Mouse (Mus musculus) lung, embryonic 15.5 days (tissue): ENCODE measurements around the gene Proca1. TPM values are rescaled to one million over a fixed set of nuclear protein-coding genes. Genes with fewer than 3 reads are reported as not detected.
A peak's percentile ranks its signal among the peaks of the same experiment; 100 is the strongest.

Source experiments
- ATAC-seq: fragments of 200-750 bp; cut with Nextera tagmentation; 2 replicates; pipeline ENCODE4 v1.8.0; 2017; ENCODE audit warnings: moderate number of reproducible peaks, borderline replicate concordance; ENCODE audit not compliant: low FRiP score, low TSS enrichment; ENCODE audit errors: extremely low read depth
- H3K27ac ChIP-seq: fragments of 300-500 bp; sonication (generic); 2 replicates; pipeline ENCODE4 v1.5.1; 2015; ENCODE audit warnings: moderate library complexity, mild to moderate bottlenecking, inconsistent platforms
- H3K27me3 ChIP-seq: fragments of 300-500 bp; sonication (generic); 2 replicates; pipeline ENCODE4 v1.6.1; 2015; ENCODE audit warnings: inconsistent platforms
- H3K36me3 ChIP-seq: fragments of 300-500 bp; sonication (generic); 2 replicates; pipeline ENCODE4 v1.6.1; 2015; ENCODE audit warnings: inconsistent platforms
- H3K4me1 ChIP-seq: fragments of 300-500 bp; sonication (generic); 2 replicates; pipeline ENCODE4 v1.6.1; 2015; ENCODE audit warnings: inconsistent platforms
- H3K4me2 ChIP-seq: fragments of 300-500 bp; sonication (generic); 2 replicates; pipeline ENCODE4 v1.6.1; 2015; ENCODE audit warnings: inconsistent platforms, mild to moderate bottlenecking, moderate library complexity
- H3K4me3 ChIP-seq: fragments of 300-500 bp; sonication (generic); 2 replicates; pipeline ENCODE4 v1.5.1; 2015; ENCODE audit warnings: mild to moderate bottlenecking, inconsistent platforms
- H3K9ac ChIP-seq: fragments of 300-500 bp; sonication (generic); 2 replicates; pipeline ENCODE4 v1.6.1; 2015; ENCODE audit warnings: inconsistent platforms
- H3K9me3 ChIP-seq: fragments of 300-500 bp; sonication (generic); 2 replicates; pipeline ENCODE4 v1.6.1; 2016; ENCODE audit warnings: inconsistent platforms
- WGBS: fragments of 180-500 bp; shearing (Covaris S2); methylation state at CpG from one replicate; pipeline ENCODE4 v1.1.7; 2015; 5-methylcytosine and 5-hydroxymethylcytosine counted together
- polyA plus RNA-seq: library from polyadenylated mRNA; unstranded; fragments of >200 nt; fragmentation: Nextera tagmentation; extraction: Ambion mirVana; gene quantifications from 2 replicates; pipeline ENCODE4 v1.2.1, GENCODE M21; 2015

The Proca1 gene
- polyA plus RNA-seq, 1 experiment from 2014 or later: 4.7 TPM

- Histone ChIP-seq H3K4me3 (no peak overlapping the region), H3K27ac (no peak overlapping the region), H3K4me1 (no peaks in the 10 kb centered on the region), H3K9me3 (no peaks in the 10 kb centered on the region), H3K4me2 (no peak overlapping the region), H3K36me3 (peaks cover 86% of the 10 kb centered on the region), H3K27me3 (no peaks in the 10 kb centered on the region), H3K9ac (no peak overlapping the region)
- 78% methylated on average over 6 of the region's 6 CpGs for WGBS
- no peak for ATAC-seq
Observed at GRCm38 (mm10) chr11:78209886-78210285, 16.7 kb downstream of the Proca1 start.

- Histone ChIP-seq H3K4me1 (no peaks in the 10 kb centered on the region), H3K9ac (no peak overlapping the region), H3K36me3 (peaks cover 89% of the 10 kb centered on the region), H3K9me3 (no peaks in the 10 kb centered on the region), H3K4me2 (no peak overlapping the region), H3K27ac (no peak overlapping the region), H3K4me3 (no peak overlapping the region), H3K27me3 (no peaks in the 10 kb centered on the region)
- 43% methylated on average over 7 of the region's 7 CpGs for WGBS
- no peak for ATAC-seq
Observed at GRCm38 (mm10) chr11:78210615-78211014, 17.4 kb downstream of the Proca1 start.

GRCm38 (mm10) chr11:78211513-78211912, 18.3 kb downstream of the Proca1 start:
- Histone ChIP-seq H3K36me3 (peaks cover 89% of the 10 kb centered on the region), H3K27ac (no peak overlapping the region), H3K27me3 (no peaks in the 10 kb centered on the region), H3K9ac (no peak overlapping the region), H3K4me1 (no peaks in the 10 kb centered on the region), H3K9me3 (no peaks in the 10 kb centered on the region), H3K4me2 (no peak overlapping the region), H3K4me3 (no peak overlapping the region)
- ATAC-seq: no peak
- 84% methylated on average over 5 of the region's 5 CpGs for WGBS

DNA sequence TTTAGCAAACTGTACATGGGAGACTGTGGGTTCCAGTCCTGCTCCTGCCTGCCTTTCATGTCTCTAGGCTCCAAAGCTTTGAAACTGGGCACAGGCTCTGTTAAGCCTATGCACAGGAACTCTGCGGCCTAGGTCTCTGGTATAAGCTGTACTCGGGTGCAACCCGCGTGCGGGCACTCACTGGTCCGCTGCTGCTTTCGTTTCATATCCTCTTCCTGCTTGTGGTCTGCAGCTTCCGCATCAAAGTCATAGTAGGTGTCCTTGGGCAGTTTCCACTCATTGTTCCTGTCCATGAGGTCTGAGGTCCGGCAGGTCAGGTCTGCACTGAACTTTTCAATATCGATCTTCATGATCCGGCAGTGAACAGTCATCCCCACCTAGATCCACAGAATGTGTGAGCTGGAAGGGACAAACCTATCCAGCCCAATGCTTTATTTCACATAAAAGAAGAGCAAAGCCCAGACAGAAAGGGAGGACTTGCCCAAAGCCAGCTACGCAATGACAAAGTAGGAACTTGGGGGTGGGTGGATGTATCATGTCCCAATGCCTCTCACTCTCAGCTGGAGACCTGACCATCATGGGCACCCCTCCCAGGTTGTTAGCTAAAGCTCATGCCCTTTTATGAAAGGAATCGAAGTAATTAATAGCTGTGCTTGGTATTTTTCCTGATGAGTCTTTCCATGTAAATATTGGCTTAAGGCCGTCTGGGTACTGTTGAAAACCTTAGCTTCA, 20.1 kb downstream of the Proca1 start:
- WGBS: 79% methylated on average over 14 of the region's 14 CpGs

GRCm38 (mm10) chr11:78215709-78216317, 22.6 kb downstream of the Proca1 start:
- Histone ChIP-seq H3K36me3 (peaks cover 88% of the 10 kb centered on the region), H3K4me1 (no peaks in the 10 kb centered on the region), H3K9me3 (no peaks in the 10 kb centered on the region), H3K4me3 (no peak overlapping the region), H3K4me2 (no peak overlapping the region), H3K9ac (no peak overlapping the region), H3K27ac (no peak overlapping the region), H3K27me3 (no peaks in the 10 kb centered on the region)
- 89% methylated on average over 11 of the region's 11 CpGs for WGBS
- no peak for ATAC-seq

More for the DNA sequence above, 20.1 kb downstream of the Proca1 start:
- Histone ChIP-seq H3K36me3 (peaks cover 89% of the 10 kb centered on the region), H3K27me3 (no peaks in the 10 kb centered on the region), H3K4me3 (no peak overlapping the region), H3K9ac (no peak overlapping the region), H3K4me1 (no peaks in the 10 kb centered on the region), H3K4me2 (no peak overlapping the region), H3K27ac (no peak overlapping the region), H3K9me3 (no peaks in the 10 kb centered on the region)
- ATAC-seq: no peak

DNA sequence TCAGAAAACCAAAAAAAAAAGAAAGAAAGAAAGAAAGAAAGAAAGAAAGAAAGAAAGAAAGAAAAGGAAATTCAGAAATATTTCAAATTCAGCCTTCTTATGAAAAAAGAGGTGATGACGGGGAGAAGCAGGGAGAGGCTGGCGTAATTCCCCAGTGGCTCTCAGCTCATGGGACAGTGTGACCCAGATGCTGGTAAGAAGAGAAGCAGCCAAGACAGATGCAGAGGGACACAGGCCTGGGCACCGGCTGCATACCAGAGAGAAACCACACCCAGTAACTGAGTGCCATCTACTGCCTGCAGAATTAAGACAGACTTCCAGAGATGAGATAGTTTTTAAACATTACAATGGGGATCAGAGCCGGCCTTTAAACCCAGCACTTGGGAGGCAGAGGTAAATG, 30.4 kb downstream of the Proca1 start:
- Histone ChIP-seq H3K4me2 (no peak overlapping the region), H3K27me3 (no peaks in the 10 kb centered on the region), H3K9ac (no peak overlapping the region), H3K27ac (no peak overlapping the region), H3K9me3 (no peaks in the 10 kb centered on the region), H3K36me3 (peaks cover 96% of the 10 kb centered on the region), H3K4me3 (no peak overlapping the region), H3K4me1 (no peaks in the 10 kb centered on the region)
- 86% methylated on average over 4 of the region's 4 CpGs for WGBS
- no peak for ATAC-seq

DNA sequence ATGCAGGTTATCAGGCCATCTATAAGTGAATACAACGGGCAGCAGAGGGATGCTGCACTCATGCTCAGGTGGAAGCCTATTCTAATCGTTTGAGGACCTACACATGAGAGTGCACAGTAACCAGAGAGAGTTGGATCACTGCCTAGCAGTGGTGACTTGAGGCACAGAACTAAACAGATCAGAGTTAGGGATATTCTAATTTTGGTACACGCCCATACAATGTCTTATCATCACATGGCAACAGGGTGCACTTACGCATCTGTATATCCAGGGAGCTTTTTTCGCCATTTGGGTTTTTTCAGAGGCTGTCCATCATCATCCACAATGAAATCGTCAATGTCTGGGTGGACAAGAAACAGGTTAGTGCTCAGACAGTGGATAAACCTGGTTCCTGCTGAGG, 38.3 kb downstream of the Proca1 start:
- Histone ChIP-seq H3K9ac (no peak overlapping the region), H3K4me2 (no peak overlapping the region), H3K27me3 (no peaks in the 10 kb centered on the region), H3K4me3 (no peak overlapping the region), H3K4me1 (no peaks in the 10 kb centered on the region), H3K36me3 (peaks cover 91% of the 10 kb centered on the region), H3K9me3 (no peaks in the 10 kb centered on the region), H3K27ac (no peak overlapping the region)
- WGBS: 92% methylated on average over 6 of the region's 6 CpGs
- no peak for ATAC-seq

GRCm38 (mm10) chr11:78240193-78240857, 47.1 kb downstream of the Proca1 start:
- H3K4me3 ChIP-seq: no peak overlapping the region
- H3K9ac ChIP-seq: no peak overlapping the region
- no peak overlapping the region for H3K27ac ChIP-seq
- H3K4me2 ChIP-seq: no peak overlapping the region
- peaks cover 11% of the 10 kb centered on the region for H3K4me1 ChIP-seq
- H3K9me3 ChIP-seq: no peaks in the 10 kb centered on the region
- no peaks in the 10 kb centered on the region for H3K27me3 ChIP-seq
- ATAC-seq: no peak
- H3K36me3 ChIP-seq: peaks cover 32% of the 10 kb centered on the region
- 81% methylated on average over 9 of the region's 9 CpGs for WGBS

GRCm38 (mm10) chr11:78245261-78245626, 52.1 kb downstream of the Proca1 start:
- Histone ChIP-seq H3K27me3 (no peaks in the 10 kb centered on the region), H3K4me2 (peak overlapping the region; percentile 69), H3K9ac (peak overlapping the region; percentile 90), H3K27ac (peak overlapping the region; percentile 97), H3K4me1 (peaks cover 33% of the 10 kb centered on the region), H3K4me3 (peak overlapping the region; percentile 90), H3K36me3 (peaks cover 7% of the 10 kb centered on the region; the same call in 1 of the 2 replicates), H3K9me3 (no peaks in the 10 kb centered on the region)
- ATAC-seq: 0 out of 2 replicates have a peak, but pooled peaks have one; percentile 12
- WGBS: under 1% methylated on average over 19 of the region's 19 CpGs

GRCm38 (mm10) chr11:78245627-78246317, 52.6 kb downstream of the Proca1 start, which contains the start of the genes Sdf2 and Supt6:
Sdf2 (plus strand) TSS chr11:78245746.
Supt6 (minus strand) TSS chr11:78245987.
- peaks cover 3% of the 10 kb centered on the region; the same call in 1 of the 2 replicates for H3K36me3 ChIP-seq
- no peaks in the 10 kb centered on the region for H3K27me3 ChIP-seq
- peak within 1 kb of the TSS; percentile 97 for H3K27ac ChIP-seq
- WGBS: under 1% methylated on average over 50 of the region's 50 CpGs
- peak within 1 kb of the TSS; percentile 90 for H3K9ac ChIP-seq
- peak within 1 kb of the TSS; percentile 90 for H3K4me3 ChIP-seq
- peak within 1 kb of the TSS; percentile 69 for H3K4me2 ChIP-seq
- peaks cover 33% of the 10 kb centered on the region for H3K4me1 ChIP-seq
- no peaks in the 10 kb centered on the region for H3K9me3 ChIP-seq
- peak; percentile 93 for ATAC-seq

GRCm38 (mm10) chr11:78246318-78247011, 53.3 kb downstream of the Proca1 start:
- no peak for ATAC-seq
- Histone ChIP-seq H3K27ac (peak overlapping the region; percentile 97), H3K4me3 (peak overlapping the region; percentile 90), H3K27me3 (no peaks in the 10 kb centered on the region), H3K9me3 (no peaks in the 10 kb centered on the region), H3K4me1 (peaks cover 33% of the 10 kb centered on the region), H3K9ac (peak overlapping the region; percentile 90), H3K36me3 (peaks cover 8% of the 10 kb centered on the region), H3K4me2 (peak overlapping the region; percentile 69)
- WGBS: 19% methylated on average over 7 of the region's 7 CpGs
